Comparison of ENCODE assay signal across 13 mouse cellular contexts in genomic region chr2:61984771-61985170, GRCm38 (mm10).
"Had no signal": no experiment of that assay in that cellular context is flagged by ENCODE, and none has a peak within 500 bp of the region (broad histone marks: within the 10 kb centered on the region; RNA-seq: fewer than 3 reads in every experiment).

No protein-coding gene starts in this region.

- H3K27ac ChIP-seq: kidney, embryonic 15.5 days; limb, embryonic 12.5 days; liver, embryonic 14.5 days; midbrain, embryonic 13.5 days; neural tube, embryonic 12.5 days had no signal

- ATAC-seq: lung, postnatal 0 days; midbrain, embryonic 13.5 days had no signal

- H3K4me1 ChIP-seq: kidney, embryonic 15.5 days; limb, embryonic 12.5 days; midbrain, embryonic 13.5 days; neural tube, embryonic 12.5 days had no signal

- H3K9ac ChIP-seq: kidney, embryonic 15.5 days; limb, embryonic 12.5 days; liver, embryonic 14.5 days; midbrain, embryonic 13.5 days; neural tube, embryonic 12.5 days had no signal

- H3K9me3 ChIP-seq: kidney, embryonic 15.5 days; limb, embryonic 12.5 days; midbrain, embryonic 13.5 days; neural tube, embryonic 12.5 days had no signal

- H3K4me3 ChIP-seq: kidney, embryonic 15.5 days; limb, embryonic 12.5 days; midbrain, embryonic 13.5 days; neural tube, embryonic 12.5 days had no signal

- H3K4me2 ChIP-seq: kidney, embryonic 15.5 days; limb, embryonic 12.5 days; midbrain, embryonic 13.5 days; neural tube, embryonic 12.5 days had no signal

- H3K27me3 ChIP-seq: kidney, embryonic 15.5 days; limb, embryonic 12.5 days; midbrain, embryonic 13.5 days; neural tube, embryonic 12.5 days had no signal

- DNase-seq: kidney, adult 18-20 months; kidney, postnatal 25 days; liver; lung, adult 2 months; lung, postnatal 36 days; right cerebral cortex, postnatal 14 days; thymus, postnatal 4 days had no signal

- H3K36me3 ChIP-seq: kidney, embryonic 15.5 days; limb, embryonic 12.5 days; midbrain, embryonic 13.5 days; neural tube, embryonic 12.5 days had no signal
